Mouse (Mus musculus) forebrain, embryonic 14.5 days (tissue): ENCODE measurements around the gene Rps23. TPM values are rescaled to one million over a fixed set of nuclear protein-coding genes. Genes with fewer than 3 reads are reported as not detected.

ENCODE experiments used
- ATAC-seq: fragments of 200-750 bp; cut with Nextera tagmentation; 2 replicates; pipeline ENCODE4 v1.8.0; 2017; ENCODE audit warnings: mild to moderate bottlenecking, moderate library complexity
- DNase-seq: peaks from one replicate; pipeline ENCODE4 v3.0.0-alpha.2; 2015; ENCODE audit warnings: low spot score
- H3K27ac ChIP-seq: fragments of 300-500 bp; sonication (generic); 2 replicates; pipeline ENCODE4 v1.5.1; 2014; ENCODE audit warnings: low read depth, mild to moderate bottlenecking, control low read depth, low read length, moderate library complexity
- H3K27me3 ChIP-seq: fragments of 300-500 bp; sonication (generic); replicated peaks from 2 replicates; pipeline ENCODE4 v1.6.1; 2014; ENCODE audit warnings: low read length, control low read depth, mixed read lengths; ENCODE audit not compliant: control insufficient read depth, insufficient read depth
- H3K36me3 ChIP-seq: fragments of 300-500 bp; sonication (generic); 2 replicates; pipeline ENCODE4 v1.6.1; 2014; ENCODE audit warnings: low read length, control low read depth; ENCODE audit not compliant: control insufficient read depth, insufficient read depth
- H3K4me1 ChIP-seq: fragments of 300-500 bp; sonication (generic); 2 replicates; pipeline ENCODE4 v1.6.1; 2014; ENCODE audit warnings: antibody characterized with exemption, low read length, control low read depth; ENCODE audit not compliant: control insufficient read depth, insufficient read depth
- H3K4me2 ChIP-seq: fragments of 300-500 bp; sonication (generic); 2 replicates; pipeline ENCODE4 v1.6.1; 2014; ENCODE audit warnings: mild to moderate bottlenecking, control low read depth, low read length
- H3K4me3 ChIP-seq: fragments of 300-500 bp; sonication (generic); 2 replicates; pipeline ENCODE4 v1.5.1; 2014; ENCODE audit warnings: low read depth, low read length, control low read depth
- H3K9ac ChIP-seq: fragments of 300-500 bp; sonication (generic); 2 replicates; pipeline ENCODE4 v1.6.1; 2014; ENCODE audit warnings: mild to moderate bottlenecking, low read length, control low read depth, moderate library complexity
- H3K9me3 ChIP-seq: fragments of 300-500 bp; sonication (generic); replicated peaks from 2 replicates; pipeline ENCODE4 v1.6.1; 2016; ENCODE audit warnings: low read length, control low read depth, mixed read lengths; ENCODE audit not compliant: control insufficient read depth
- WGBS: fragments of 180-500 bp; shearing (Covaris S2); extraction: QIAGEN DNeasy Blood & Tissue Kit; methylation state at CpG from one replicate; pipeline ENCODE4 v1.1.7; 2014; 5-methylcytosine and 5-hydroxymethylcytosine counted together
- polyA plus RNA-seq: library from polyadenylated mRNA; unstranded; fragments of >200 nt; fragmentation: Nextera tagmentation; extraction: Ambion mirVana; gene quantifications from 2 replicates; pipeline ENCODE4 v1.2.1, GENCODE M21; 2014

Gene Rps23
- polyA plus RNA-seq, 1 experiment from 2014 or later = 210 TPM

DNA sequence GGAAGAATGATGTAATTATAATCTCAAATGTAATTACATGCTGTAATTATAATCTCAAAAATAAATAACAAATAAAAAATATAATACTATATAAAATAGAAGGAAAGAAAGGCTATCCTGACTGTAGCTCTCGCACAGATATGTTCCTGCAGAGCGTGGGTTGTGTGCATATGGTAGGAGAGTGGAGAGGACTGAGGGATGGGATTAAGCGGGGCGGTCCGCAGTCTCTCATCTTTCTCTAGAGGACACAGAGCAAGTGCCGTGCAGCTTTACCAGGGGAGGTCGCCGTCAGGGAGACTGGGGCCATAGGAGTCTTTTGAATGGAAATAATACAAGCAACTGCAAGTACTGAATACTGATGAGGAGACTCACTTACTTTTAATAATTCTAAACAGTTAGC lies 37.8 kb downstream of the Rps23 start:
- no peak for ATAC-seq

DNA sequence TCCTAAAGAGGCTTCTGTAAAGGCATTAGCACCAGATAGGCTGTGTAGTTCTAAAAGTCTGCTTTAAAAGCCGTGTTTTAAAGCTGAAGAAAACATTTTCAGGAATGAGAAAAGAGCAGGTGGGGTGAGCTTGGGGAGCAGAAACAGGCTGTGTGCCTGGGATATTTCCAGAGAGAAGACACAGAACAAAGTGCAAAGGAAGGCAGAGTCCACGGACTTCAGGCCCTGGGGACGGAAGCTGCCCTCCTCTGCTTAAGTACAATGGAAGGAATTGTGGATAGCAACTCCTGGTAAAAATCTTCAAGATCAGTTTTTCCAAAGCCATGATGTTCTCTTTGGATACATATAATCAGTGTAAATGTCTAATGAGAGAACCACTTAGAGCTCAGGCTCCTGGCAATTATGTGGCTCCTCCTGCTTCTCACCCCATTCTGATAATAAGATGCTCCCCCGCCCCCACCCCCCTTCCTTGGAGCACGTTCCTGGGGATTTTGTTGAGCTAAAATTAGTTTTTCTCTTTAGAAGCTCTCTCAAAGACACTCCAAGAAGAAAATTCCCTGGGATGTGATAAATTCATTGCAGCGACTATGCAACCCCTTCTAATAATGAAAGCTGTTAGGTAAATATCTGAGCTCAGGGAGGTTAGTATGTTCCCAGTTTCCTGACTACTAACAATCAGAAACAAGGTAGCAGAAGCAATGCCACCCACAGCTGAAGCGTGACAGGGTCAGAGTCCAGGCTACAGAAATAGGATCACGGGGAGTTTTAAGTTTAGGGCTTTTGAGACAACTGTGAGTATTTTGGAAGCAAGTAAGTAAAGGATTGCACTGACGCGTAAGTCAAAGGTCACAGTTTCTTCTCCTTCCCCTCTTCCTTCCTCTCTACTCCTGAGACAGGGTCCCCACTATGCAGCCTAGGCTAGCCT lies 40.3 kb downstream of the Rps23 start:
- ATAC-seq (no peak), DNase-seq (no peak)
- Histone ChIP-seq H3K27me3 (no peaks in the 10 kb centered on the region), H3K9ac (no peak overlapping the region), H3K4me1 (peaks cover 4% of the 10 kb centered on the region), H3K36me3 (no peaks in the 10 kb centered on the region), H3K9me3 (no peaks in the 10 kb centered on the region), H3K4me3 (no peak overlapping the region), H3K4me2 (no peak overlapping the region), H3K27ac (no peak overlapping the region)
- WGBS = 54% methylated on average over 10 of the region's 10 CpGs

More for the DNA sequence above, 37.8 kb downstream of the Rps23 start:
- Histone ChIP-seq H3K4me3 (no peak overlapping the region), H3K36me3 (no peaks in the 10 kb centered on the region), H3K9me3 (no peaks in the 10 kb centered on the region), H3K4me2 (no peak overlapping the region), H3K27ac (no peak overlapping the region), H3K9ac (no peak overlapping the region), H3K27me3 (no peaks in the 10 kb centered on the region), H3K4me1 (peaks cover 4% of the 10 kb centered on the region)
- 67% methylated on average over 8 of the region's 8 CpGs for WGBS
- DNase-seq = no peak

DNA sequence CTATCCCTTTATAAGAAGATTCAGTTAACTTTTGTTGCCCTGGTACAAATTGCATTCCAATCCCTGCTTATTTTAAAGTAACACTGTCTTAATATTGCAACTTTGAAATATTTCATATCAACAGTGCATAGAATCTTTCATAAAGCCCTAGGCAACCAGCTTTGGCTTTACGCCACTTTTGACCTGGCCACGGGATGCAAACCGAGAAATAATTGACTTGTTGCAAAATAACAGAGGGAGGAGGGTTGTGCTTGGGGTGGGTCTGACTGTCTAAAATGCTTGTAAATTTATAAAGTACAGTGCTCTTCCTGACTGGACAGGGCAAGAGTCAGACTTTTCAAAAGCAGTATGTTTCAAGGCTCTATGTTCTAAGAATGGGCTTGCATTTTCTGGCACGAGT lies 41.8 kb downstream of the Rps23 start:
- H3K27me3 ChIP-seq = no peaks in the 10 kb centered on the region
- WGBS = 84% methylated on average over 4 of the region's 4 CpGs
- no peaks in the 10 kb centered on the region for H3K9me3 ChIP-seq
- no peak overlapping the region for H3K4me2 ChIP-seq
- DNase-seq = no peak
- no peaks in the 10 kb centered on the region for H3K36me3 ChIP-seq
- no peaks in the 10 kb centered on the region; the same call in 1 of the 2 replicates for H3K4me1 ChIP-seq
- no peak overlapping the region for H3K9ac ChIP-seq
- ATAC-seq = no peak
- no peak overlapping the region for H3K4me3 ChIP-seq
- H3K27ac ChIP-seq = no peak overlapping the region

DNA sequence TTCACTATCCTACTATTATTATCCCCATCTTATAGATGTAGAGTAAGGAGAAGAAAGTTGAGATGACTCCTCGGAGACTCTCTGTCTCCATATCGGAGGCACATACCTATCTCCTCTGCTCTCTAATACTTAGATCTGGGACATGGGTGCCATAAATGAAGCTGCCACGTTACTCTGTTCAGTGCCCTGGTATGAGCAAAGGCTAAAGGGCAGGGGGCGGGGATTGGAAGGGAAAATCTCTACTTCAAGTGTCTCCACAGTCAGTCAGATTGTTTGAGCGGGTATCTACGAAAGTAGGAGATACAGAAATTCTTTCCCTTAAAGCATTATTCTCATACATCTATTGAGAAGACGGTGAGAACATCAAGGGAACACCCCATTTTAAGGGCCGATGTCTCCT lies 43.2 kb downstream of the Rps23 start:
- WGBS = 84% methylated on average over 8 of the region's 8 CpGs
- ATAC-seq = no peak

DNA sequence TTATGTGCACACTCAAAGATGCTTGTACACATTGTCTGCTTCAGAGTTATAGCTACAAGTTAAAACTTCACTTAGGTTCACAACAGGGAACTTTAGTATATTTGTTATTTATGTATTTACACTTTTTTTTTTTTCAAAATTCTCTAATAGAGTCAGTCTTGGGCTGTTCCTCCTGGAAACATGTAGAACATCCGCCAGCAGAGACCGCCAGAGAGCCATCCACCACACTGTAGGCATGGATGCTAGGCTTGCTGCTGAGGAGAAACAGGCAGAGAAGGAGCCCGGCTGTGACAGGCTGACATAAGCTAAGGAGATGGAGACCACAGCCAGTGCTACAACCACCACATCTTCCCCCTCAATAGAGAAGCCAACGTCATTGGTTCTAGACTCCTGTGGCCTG lies 44.7 kb downstream of the Rps23 start:
- Histone ChIP-seq H3K9ac (no peak overlapping the region), H3K4me1 (no peaks in the 10 kb centered on the region), H3K9me3 (no peaks in the 10 kb centered on the region), H3K4me2 (no peak overlapping the region), H3K4me3 (no peak overlapping the region), H3K27ac (no peak overlapping the region), H3K27me3 (no peaks in the 10 kb centered on the region), H3K36me3 (no peaks in the 10 kb centered on the region)
- ATAC-seq (peak; percentile 93), DNase-seq (peak; percentile 87)
- WGBS = 9% methylated on average over 4 of the region's 4 CpGs

More for the DNA sequence above, 43.2 kb downstream of the Rps23 start:
- DNase-seq = no peak
- no peaks in the 10 kb centered on the region for H3K9me3 ChIP-seq
- H3K4me1 ChIP-seq = no peaks in the 10 kb centered on the region
- no peak overlapping the region for H3K4me2 ChIP-seq
- H3K4me3 ChIP-seq = no peak overlapping the region
- H3K27me3 ChIP-seq = no peaks in the 10 kb centered on the region
- H3K9ac ChIP-seq = no peak overlapping the region
- H3K36me3 ChIP-seq = no peaks in the 10 kb centered on the region
- H3K27ac ChIP-seq = no peak overlapping the region

DNA sequence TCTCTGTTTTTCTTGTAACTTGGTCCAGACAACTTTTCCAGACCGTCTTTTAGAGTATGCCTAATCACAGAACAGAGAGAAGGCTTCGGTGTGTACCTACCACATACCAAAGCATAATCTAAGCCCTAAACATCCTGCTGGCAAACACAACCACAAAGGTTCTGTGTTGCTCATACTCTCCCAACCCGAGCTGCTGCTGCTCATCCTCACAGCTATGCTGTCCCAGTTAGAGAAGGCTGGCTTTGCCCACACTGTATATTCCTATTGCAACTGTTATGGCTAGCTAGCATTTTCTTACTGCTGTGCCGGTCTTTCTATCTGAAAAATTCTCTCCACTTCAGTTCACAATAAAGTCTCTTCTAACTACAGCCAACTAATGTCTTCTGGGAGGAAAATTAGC lies 46.2 kb downstream of the Rps23 start:
- 79% methylated on average over 4 of the region's 4 CpGs for WGBS
- ATAC-seq (no peak), DNase-seq (no peak)
- no peaks in the 10 kb centered on the region for H3K27me3 ChIP-seq
- peaks cover 6% of the 10 kb centered on the region for H3K4me1 ChIP-seq
- no peak overlapping the region for H3K9ac ChIP-seq
- H3K4me2 ChIP-seq = no peak overlapping the region
- H3K36me3 ChIP-seq = no peaks in the 10 kb centered on the region
- H3K4me3 ChIP-seq = no peak overlapping the region
- H3K9me3 ChIP-seq = no peaks in the 10 kb centered on the region
- H3K27ac ChIP-seq = no peak overlapping the region

DNA sequence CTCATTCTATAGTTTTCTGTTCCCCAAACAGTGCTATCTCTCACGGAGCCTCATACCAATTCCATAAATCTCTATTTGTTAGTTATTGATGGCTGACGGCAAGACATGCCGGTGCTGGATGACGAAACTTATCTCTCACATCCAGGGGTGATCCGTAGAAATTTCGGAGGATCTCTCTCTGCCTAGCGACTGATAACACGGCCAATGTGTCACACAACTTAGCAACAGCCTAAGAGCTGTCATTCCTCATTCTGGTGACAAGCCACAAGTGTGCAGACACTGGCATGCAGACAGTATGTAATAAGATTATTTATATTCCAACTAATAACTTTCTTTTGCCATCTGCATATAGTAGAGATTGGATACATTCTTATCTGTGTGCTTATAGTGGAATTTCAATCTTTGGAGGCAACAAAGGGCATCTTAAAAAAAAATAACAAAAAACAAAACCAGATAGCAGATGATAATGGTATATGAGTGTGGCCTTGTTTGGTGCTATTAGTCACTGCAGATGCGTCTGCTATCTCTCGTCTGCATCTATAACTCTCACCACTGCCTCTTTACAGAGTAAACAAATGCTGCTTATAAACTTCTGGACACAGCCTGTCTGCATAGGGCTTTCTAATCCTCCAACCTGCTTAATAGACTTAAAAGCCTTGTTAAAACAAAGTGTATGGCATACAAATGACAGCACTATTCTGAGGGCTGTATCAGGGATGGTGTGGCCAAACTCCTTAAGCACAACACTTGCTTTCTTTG lies 47.7 kb downstream of the Rps23 start:
- no peak overlapping the region for H3K4me2 ChIP-seq
- no peak overlapping the region for H3K4me3 ChIP-seq
- peaks cover 6% of the 10 kb centered on the region for H3K4me1 ChIP-seq
- no peak for ATAC-seq
- WGBS = 90% methylated on average over 10 of the region's 10 CpGs
- no peaks in the 10 kb centered on the region for H3K36me3 ChIP-seq
- no peaks in the 10 kb centered on the region for H3K27me3 ChIP-seq
- no peak overlapping the region for H3K27ac ChIP-seq
- no peak for DNase-seq
- no peaks in the 10 kb centered on the region for H3K9me3 ChIP-seq
- no peak overlapping the region for H3K9ac ChIP-seq

DNA sequence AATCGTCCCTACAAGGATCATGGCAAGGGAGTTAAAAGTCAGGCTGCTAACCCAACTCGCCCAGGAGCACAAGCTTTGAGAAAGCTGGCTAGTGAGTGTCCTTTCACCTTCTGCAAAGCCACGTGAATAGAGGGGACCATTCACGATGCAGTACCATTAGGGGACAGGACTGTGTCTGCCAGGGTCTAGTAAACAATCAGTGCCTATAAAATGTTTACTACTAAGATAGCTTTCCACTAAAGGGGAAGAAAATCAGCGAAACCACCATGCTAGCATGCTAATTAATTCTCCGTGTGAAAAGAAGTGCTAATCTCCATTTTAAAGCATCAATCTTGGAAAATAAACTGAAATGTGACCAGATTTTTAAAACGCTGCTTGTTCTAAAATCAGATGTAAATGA lies 50.7 kb downstream of the Rps23 start:
- ATAC-seq (peak; percentile 83), DNase-seq (peak; percentile 70)
- Histone ChIP-seq H3K27ac (peak overlapping the region; percentile 60; the same call in 1 of the 2 replicates), H3K9ac (no peak overlapping the region), H3K27me3 (no peaks in the 10 kb centered on the region), H3K9me3 (no peaks in the 10 kb centered on the region), H3K36me3 (no peaks in the 10 kb centered on the region), H3K4me3 (no peak overlapping the region), H3K4me2 (peak overlapping the region; percentile 12; the same call in 1 of the 2 replicates), H3K4me1 (peaks cover 6% of the 10 kb centered on the region)
- 20% methylated on average over 7 of the region's 7 CpGs for WGBS
